Mouse (Mus musculus): ENCODE measurements at regions not wholly inside any gene's neighbourhood (a gene's known extent, or its start where the extent isn't known, plus 50 kb on each side); places are given as distances from the start of the nearest gene placed in this dataset.

GRCm38 (mm10) chr13:84345791-84346511 lies 123.9 kb downstream of the Tmem161b start:
- DNase-seq = no peak

- DNase-seq = no peak
Measured at GRCm38 (mm10) chr13:84346569-84346968, 124.5 kb downstream of the Tmem161b start.

GRCm38 (mm10) chr13:84347181-84347913 lies 125.3 kb downstream of the Tmem161b start:
- DNase-seq = peak in 1 of 2 experiments; percentile 6

- peak; percentile 94 to 97 for DNase-seq
Measured at GRCm38 (mm10) chr13:84347914-84348700, 126.0 kb downstream of the Tmem161b start.

DNA sequence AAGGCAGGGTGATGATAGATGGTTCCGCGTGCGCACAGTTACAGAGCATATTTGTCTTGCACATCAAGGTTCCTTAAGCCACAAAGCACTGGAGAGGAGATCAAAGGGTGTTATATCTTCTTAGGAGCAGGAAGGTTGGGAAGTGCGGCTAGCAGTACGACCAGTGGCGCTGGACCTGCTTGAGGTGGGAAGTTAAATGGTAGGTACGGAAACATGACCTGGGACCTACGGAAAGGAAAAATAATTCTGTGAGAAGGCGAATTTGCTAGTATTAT lies 126.5 kb downstream of the Tmem161b start:
- DNase-seq = no peak

GRCm38 (mm10) chr13:84349001-84349720 lies 127.1 kb downstream of the Tmem161b start:
- DNase-seq = peak; percentile 23 to 29

DNA sequence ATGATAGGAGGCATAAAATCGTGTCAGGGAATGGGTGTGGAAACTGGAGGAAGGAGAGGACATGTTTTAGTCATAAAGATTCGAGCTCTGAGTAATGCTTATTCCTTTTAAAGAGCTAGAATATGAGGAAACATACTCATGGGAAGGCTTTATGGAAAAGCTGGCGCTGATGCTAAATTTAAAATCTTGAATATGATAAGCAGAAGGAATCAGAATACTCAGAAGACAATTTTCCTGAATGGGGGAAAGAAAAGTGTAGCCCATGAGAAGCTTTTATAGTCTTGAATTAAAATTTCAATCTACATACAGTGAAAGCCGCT lies 127.6 kb downstream of the Tmem161b start:
- no peak for DNase-seq

GRCm38 (mm10) chr13:84350791-84351190 lies 128.7 kb downstream of the Tmem161b start:
- DNase-seq = no peak

DNA sequence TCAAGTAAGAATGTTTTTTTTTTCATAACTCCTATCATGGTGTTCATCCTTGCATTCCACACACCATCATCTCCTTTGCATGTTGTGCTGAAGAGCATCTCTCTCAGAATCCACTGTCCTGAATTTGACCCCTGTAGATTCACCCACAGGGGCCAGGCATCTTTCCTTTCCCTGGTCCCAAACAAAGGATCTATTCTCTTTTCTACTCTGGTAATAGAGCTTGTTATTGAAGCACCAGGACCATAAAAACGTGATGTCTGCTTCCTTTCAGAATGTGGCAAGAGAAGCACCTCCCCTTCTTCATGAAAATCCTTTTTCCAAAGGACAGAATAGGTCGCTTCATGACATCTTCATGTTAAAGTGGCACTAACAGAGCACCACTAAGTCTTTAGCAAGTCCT lies 134.4 kb downstream of the Tmem161b start:
- no peak for DNase-seq

GRCm38 (mm10) chr13:84360536-84360935 lies 138.4 kb downstream of the Tmem161b start:
- no peak for DNase-seq

GRCm38 (mm10) chr13:84364069-84364468 lies 142.0 kb downstream of the Tmem161b start:
- DNase-seq = no peak

- DNase-seq = no peak
Measured at GRCm38 (mm10) chr13:84365503-84365902, 143.4 kb downstream of the Tmem161b start.

GRCm38 (mm10) chr13:84366017-84366416 lies 143.9 kb downstream of the Tmem161b start:
- no peak for DNase-seq

- no peak for DNase-seq
Measured at GRCm38 (mm10) chr13:84366839-84367238, 144.7 kb downstream of the Tmem161b start.

DNA sequence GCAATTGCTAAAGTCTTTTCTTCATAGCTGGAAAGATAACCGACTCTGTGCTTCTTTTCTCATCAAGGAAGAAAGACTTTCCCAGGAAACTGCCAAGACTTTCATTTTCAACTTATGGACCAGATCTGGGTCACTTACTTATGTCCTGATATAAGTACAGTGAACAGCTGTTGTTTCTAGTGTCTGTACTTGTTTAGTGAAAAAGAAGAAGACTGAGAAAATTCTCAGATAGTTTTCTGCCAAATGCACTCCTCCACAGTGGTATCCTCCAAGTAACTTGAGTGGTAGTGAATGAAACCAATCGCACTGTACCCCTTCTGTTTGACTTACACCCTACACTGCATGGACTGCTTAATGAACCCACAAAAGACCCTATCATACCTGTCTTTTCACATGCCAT lies 146.1 kb downstream of the Tmem161b start:
- no peak for DNase-seq

- no peak for DNase-seq
Measured at GRCm38 (mm10) chr13:84374711-84375257, 152.7 kb downstream of the Tmem161b start.

- DNase-seq = no peak
Measured at GRCm38 (mm10) chr13:84375941-84376340, 153.8 kb downstream of the Tmem161b start.

- DNase-seq = no peak
Measured at GRCm38 (mm10) chr13:84378553-84379332, 156.6 kb downstream of the Tmem161b start.

GRCm38 (mm10) chr13:84391554-84391953 lies 169.5 kb downstream of the Tmem161b start:
- DNase-seq = no peak

DNA sequence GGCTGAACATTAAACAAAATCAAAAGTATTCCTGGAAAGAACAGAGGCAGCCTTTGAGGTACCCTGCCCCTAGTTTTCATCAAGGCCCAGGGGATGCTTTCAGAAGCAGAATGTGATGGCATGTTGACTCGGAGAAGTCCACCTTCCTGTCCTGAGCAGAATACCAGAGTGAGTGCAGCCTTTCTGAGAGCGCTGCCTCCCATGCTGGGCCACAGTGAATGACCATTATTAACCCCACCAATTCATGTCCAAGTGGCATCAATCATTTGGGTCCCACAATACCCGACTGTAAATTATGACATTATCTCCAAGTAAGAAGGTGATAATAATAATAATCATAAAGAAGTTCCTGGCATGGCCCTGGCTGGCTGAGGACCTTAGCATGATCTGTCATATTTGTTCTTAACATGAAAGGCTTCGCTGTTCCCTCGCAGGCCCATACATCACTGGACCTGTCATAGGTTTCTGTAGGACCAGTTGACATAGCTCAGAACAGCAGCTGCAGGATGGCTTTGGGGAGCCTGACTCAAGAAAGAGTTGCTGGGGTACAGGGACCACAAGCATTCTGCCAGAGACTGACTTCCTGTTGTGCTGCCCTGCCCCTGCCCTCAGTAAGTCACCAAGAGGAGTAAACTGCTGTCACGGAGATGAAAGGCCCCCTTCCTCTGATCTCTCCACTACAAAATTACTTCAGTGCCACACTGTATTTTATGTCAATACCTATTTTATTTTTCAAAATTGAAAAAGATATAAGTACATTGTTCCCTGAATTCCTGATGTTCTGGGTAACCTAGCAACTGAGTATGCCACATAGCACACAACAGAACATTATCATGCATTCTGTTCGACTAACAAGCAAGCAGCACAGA lies 176.6 kb downstream of the Tmem161b start:
- DNase-seq = no peak

Data from lung, postnatal 4 days (tissue).